Mouse (Mus musculus): ENCODE measurements around the gene Btbd1.

Gene Btbd1

GRCm38 (mm10) chr7:81763110-81763845, 66.0 kb downstream of the Btbd1 start:
- TF ChIP-seq GATA4 (IDR thresholded peaks at IDR 0.05; ENCODE audit: insufficient replicate concordance, low read length): no peak

DNA sequence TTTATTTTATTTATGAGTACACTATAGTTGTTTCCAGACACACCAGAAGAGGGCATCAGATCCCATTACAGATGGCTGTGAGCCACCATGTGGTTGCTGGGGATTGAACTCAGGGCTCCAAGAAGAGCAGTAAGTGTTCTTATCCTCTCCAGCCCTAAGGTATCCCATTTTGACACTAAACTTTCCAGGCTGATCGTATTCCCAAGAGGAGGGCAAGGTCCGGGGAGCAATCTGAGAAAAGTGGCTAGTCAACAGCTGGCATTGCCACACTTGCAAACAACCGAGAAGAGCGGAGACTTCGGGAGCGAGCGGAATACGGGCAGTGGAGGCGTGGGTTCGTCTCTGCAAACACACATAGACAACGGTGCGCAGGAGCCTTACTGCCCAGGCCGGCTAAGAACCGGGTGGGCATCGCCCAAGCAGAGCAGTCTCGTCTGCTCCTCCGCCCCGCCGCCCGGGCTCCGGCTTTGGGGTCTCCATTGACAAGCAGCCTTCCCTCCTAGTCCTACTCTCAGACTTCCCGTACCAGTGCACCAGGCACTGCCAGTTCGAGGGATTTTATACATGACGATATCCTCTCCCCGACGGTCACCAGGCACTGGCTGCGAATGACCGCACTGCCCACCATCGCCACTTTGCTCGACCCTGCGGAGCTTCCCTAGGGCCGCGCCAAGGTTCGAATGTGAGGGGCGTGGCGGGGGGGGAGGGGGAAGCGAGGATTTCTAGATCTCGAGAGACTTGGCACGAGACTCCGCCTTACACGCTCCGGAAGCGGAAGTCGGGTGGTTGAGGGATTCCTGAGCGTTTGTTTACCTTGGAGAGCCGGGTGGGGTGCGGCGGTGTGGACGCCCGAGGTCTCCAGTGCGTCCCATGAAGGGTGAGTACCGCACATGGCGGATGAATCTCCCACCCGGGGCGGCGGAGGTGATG, 66.8 kb downstream of the Btbd1 start, which contains the start of gene Ramac:
TSS of gene Ramac (plus strand) at position 746 of the 930 bp plus-strand sequence.
- no peak for TF ChIP-seq GATA4 (IDR thresholded peaks at IDR 0.05; ENCODE audit: insufficient replicate concordance, low read length)

DNA sequence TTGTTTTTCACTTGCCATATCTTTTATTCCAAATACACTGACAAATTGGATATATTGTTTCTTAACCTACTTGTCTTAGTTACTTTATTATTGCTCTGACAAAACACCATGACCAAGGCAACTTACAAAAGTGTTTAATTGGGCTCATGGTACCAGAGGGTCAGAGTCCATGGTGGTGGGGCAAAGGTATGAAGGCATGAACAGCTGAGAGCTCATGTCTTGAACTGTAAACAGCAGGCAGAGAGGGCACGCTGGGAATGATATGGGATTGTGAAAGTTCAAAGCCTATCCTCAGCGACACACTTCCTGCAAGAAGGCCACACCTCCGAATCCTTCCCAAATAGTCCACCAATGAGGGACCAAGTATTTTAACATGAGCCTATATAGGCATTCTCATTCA, 81.3 kb downstream of the Btbd1 start:
- TF ChIP-seq GATA4 (IDR thresholded peaks at IDR 0.05; ENCODE audit: insufficient replicate concordance, low read length): no peak

GRCm38 (mm10) chr7:81744145-81744544, 85.1 kb downstream of the Btbd1 start:
- no peak for TF ChIP-seq GATA4 (IDR thresholded peaks at IDR 0.05; ENCODE audit: insufficient replicate concordance, low read length)

Data from liver, adult (tissue).